Mouse (Mus musculus) testis, adult 10 weeks (tissue): ENCODE data around the gene BC024978. TPM values are rescaled to one million over a fixed set of nuclear protein-coding genes. Genes with fewer than 3 reads are reported as not detected.

Experiments used
- polyA plus RNA-seq: library from polyadenylated mRNA; stranded (reverse); fragments of 350-450 nt; fragmentation: Illumina TruSeq; extraction: RNeasy Lipid Tissue Mini Kit (QIAGEN cat#74804); gene quantifications from one replicate; pipeline ENCODE4 v1.2.3, GENCODE M21; 2014; ENCODE audit warnings: low read depth, low replicate concordance

BC024978 gene
- polyA plus RNA-seq, result 17.3 TPM

GRCm38 (mm10) chr7:27195681-27196611 is at the start of gene BC024978, which contains the start of gene Snrpa:
Gene BC024978, plus strand, starts transcription at chr7:27195781.
Gene Snrpa, minus strand, starts transcription at chr7:27196271.

GRCm38 (mm10) chr7:27153205-27153764 is 42.3 kb upstream of the BC024978 start, which contains the start of gene Cyp2t4:
Gene Cyp2t4, plus strand, starts transcription at chr7:27153714.

GRCm38 (mm10) chr7:27166614-27167474 is 28.7 kb upstream of the BC024978 start, which contains the start of gene Egln2:
Gene Egln2, minus strand, starts transcription at chr7:27166802.

GRCm38 (mm10) chr7:27178324-27179216 is 17.0 kb upstream of the BC024978 start, which contains the start of gene Rab4b:
Gene Rab4b, minus strand, starts transcription at chr7:27178896.

GRCm38 (mm10) chr7:27180837-27181695 is 14.5 kb upstream of the BC024978 start, which contains the start of the genes Gm21983 and Mia:
Gene Gm21983, minus strand, starts transcription at chr7:27181086.
Gene Mia, minus strand, starts transcription at chr7:27181157.

GRCm38 (mm10) chr7:27228281-27228821 is 32.8 kb downstream of the BC024978 start, which contains the start of gene Itpkc:
Gene Itpkc, minus strand, starts transcription at chr7:27228661.

GRCm38 (mm10) chr7:27232781-27233281 is 37.2 kb downstream of the BC024978 start, which contains the start of gene Coq8b:
Gene Coq8b, plus strand, starts transcription at chr7:27233023.

GRCm38 (mm10) chr7:27258205-27258899 is 62.8 kb downstream of the BC024978 start, which contains the start of gene Numbl:
Gene Numbl, plus strand, starts transcription at chr7:27258433.

Other genes with a start within 250 kb of the BC024978 start
- gene Cyp2a12, start 166.7 kb upstream of the BC024978 start, polyA plus RNA-seq, result 8.7 TPM
- gene Cyp2f2, start 75.9 kb upstream of the BC024978 start, polyA plus RNA-seq, result 0.14 TPM
- not detected for gene Cyp2t4, start 42.1 kb upstream of the BC024978 start, polyA plus RNA-seq
- gene Egln2, start 29.0 kb upstream of the BC024978 start, polyA plus RNA-seq, result 11.1 TPM
- gene Rab4b, start 16.9 kb upstream of the BC024978 start, polyA plus RNA-seq, result 4.3 TPM
- not detected for gene Gm21983, start 14.7 kb upstream of the BC024978 start, polyA plus RNA-seq
- not detected for gene Mia, start 14.6 kb upstream of the BC024978 start, polyA plus RNA-seq
- gene Snrpa, start 490 bp downstream of the BC024978 start, polyA plus RNA-seq, result 12.4 TPM
- gene Itpkc, start 32.9 kb downstream of the BC024978 start, polyA plus RNA-seq, result 0.91 TPM
- gene Coq8b, start 37.2 kb downstream of the BC024978 start, polyA plus RNA-seq, result 2.2 TPM
- 0.18 TPM for gene Numbl, start 62.7 kb downstream of the BC024978 start, polyA plus RNA-seq
- 0.38 TPM for gene Ltbp4, start 141.9 kb downstream of the BC024978 start, polyA plus RNA-seq
- 0.64 TPM for gene Shkbp1, start 160.2 kb downstream of the BC024978 start, polyA plus RNA-seq
- not detected for gene Gm20479, start 161.6 kb downstream of the BC024978 start, polyA plus RNA-seq